Mouse (Mus musculus): ENCODE measurements around the gene Ptpre. TPM values are rescaled to one million over a fixed set of nuclear protein-coding genes. Genes with fewer than 3 reads are reported as not detected.
"Not testable (repeated sequence)": the region's sequence is repeated elsewhere in the genome, so short reads cannot be mapped to it uniquely, and the experiment has no call there.

Ptpre gene
- total and polyA plus RNA-seq, 2 experiments from 2014 or later, result 6.9 to 10.9 TPM

GRCm38 (mm10) chr7:135613380-135613779 is 76.1 kb downstream of the Ptpre start:
- H3K36me3 ChIP-seq (ENCODE audit: insufficient read depth), result no peaks in the 10 kb centered on the region
- TF ChIP-seq CTCF (IDR thresholded peaks at IDR 0.05; ENCODE audit: low read depth), result no peak
- H3K9me3 ChIP-seq (ENCODE audit: low read length), result no peaks in the 10 kb centered on the region
- H3K9ac ChIP-seq, result no peak overlapping the region
- H3K27me3 ChIP-seq (ENCODE audit: insufficient read depth, low read length), result no peaks in the 10 kb centered on the region
- peaks cover 3% of the 10 kb centered on the region; the same call in 1 of the 2 replicates for H3K4me1 ChIP-seq (ENCODE audit: insufficient read depth)
- ATAC-seq, result no peak
- no peak overlapping the region for H3K4me3 ChIP-seq (ENCODE audit: low read depth, low read length)
- H3K4me2 ChIP-seq (ENCODE audit: low read depth), result no peak overlapping the region
- H3K27ac ChIP-seq (ENCODE audit: low read depth, low read length), result no peak overlapping the region
- no peak for DNase-seq
- 90% methylated on average over 3 of the region's 3 CpGs for WGBS

DNA sequence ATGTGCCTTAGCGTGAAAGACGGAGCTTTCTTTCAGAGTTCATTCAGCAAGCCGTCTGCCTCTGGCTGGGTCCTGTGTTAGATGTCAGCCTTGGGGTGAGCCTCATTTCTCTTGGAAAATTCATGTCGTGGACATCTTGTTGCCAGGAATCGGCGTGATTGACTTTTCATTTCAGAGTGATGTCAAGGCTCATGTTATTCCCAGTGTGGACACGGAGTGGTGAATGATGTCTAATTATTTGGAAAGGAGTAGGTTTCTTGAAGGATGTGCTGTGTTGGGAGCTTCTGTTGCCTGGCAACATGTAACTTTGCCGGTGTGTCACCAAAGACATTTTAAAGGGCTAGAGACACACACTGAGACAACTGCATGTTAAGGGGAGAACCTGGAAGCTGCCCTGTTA is 77.6 kb downstream of the Ptpre start:
- Histone ChIP-seq H3K27me3 (ENCODE audit: insufficient read depth, low read length) (no peaks in the 10 kb centered on the region), H3K27ac (ENCODE audit: low read depth, low read length) (no peak overlapping the region), H3K4me1 (ENCODE audit: insufficient read depth) (peaks cover 6% of the 10 kb centered on the region; the same call in 1 of the 2 replicates), H3K9ac (no peak overlapping the region), H3K36me3 (ENCODE audit: insufficient read depth) (no peaks in the 10 kb centered on the region), H3K4me2 (ENCODE audit: low read depth) (no peak overlapping the region), H3K4me3 (ENCODE audit: low read depth, low read length) (no peak overlapping the region), H3K9me3 (ENCODE audit: low read length) (no peaks in the 10 kb centered on the region)
- DNase-seq, result peak; percentile 42
- 56% methylated on average over 8 of the region's 8 CpGs for WGBS
- no peak for TF ChIP-seq CTCF (IDR thresholded peaks at IDR 0.05; ENCODE audit: low read depth)
- peak; percentile 64 for ATAC-seq

GRCm38 (mm10) chr7:135616479-135616878 is 79.2 kb downstream of the Ptpre start:
- H3K4me3 ChIP-seq (ENCODE audit: low read depth, low read length); H3K4me2 ChIP-seq (ENCODE audit: low read depth); DNase-seq; H3K27ac ChIP-seq (ENCODE audit: low read depth, low read length); ATAC-seq; H3K36me3 ChIP-seq (ENCODE audit: insufficient read depth); H3K9me3 ChIP-seq (ENCODE audit: low read length); H3K4me1 ChIP-seq (ENCODE audit: insufficient read depth); H3K27me3 ChIP-seq (ENCODE audit: insufficient read depth, low read length); H3K9ac ChIP-seq: not testable (repeated sequence)

GRCm38 (mm10) chr7:135617776-135618175 is 80.5 kb downstream of the Ptpre start:
- no peak overlapping the region for H3K4me3 ChIP-seq (ENCODE audit: low read depth, low read length)
- no peaks in the 10 kb centered on the region for H3K27me3 ChIP-seq (ENCODE audit: insufficient read depth, low read length)
- H3K4me2 ChIP-seq (ENCODE audit: low read depth), result peak overlapping the region; percentile 18; the same call in 1 of the 2 replicates
- peak overlapping the region; percentile 11; the same call in 1 of the 2 replicates for H3K9ac ChIP-seq
- H3K36me3 ChIP-seq (ENCODE audit: insufficient read depth), result no peaks in the 10 kb centered on the region
- WGBS, result 23% methylated on average over 11 of the region's 11 CpGs
- peaks cover 6% of the 10 kb centered on the region; the same call in 1 of the 2 replicates for H3K4me1 ChIP-seq (ENCODE audit: insufficient read depth)
- H3K27ac ChIP-seq (ENCODE audit: low read depth, low read length), result peak overlapping the region; percentile 75
- TF ChIP-seq CTCF (IDR thresholded peaks at IDR 0.05; ENCODE audit: low read depth), result no peak
- ATAC-seq (peak; percentile 79), DNase-seq (peak; percentile 83)
- no peaks in the 10 kb centered on the region for H3K9me3 ChIP-seq (ENCODE audit: low read length)

GRCm38 (mm10) chr7:135621649-135622048 is 84.4 kb downstream of the Ptpre start:
- no peak for TF ChIP-seq CTCF (IDR thresholded peaks at IDR 0.05; ENCODE audit: low read depth)
- ATAC-seq, result no peak

DNA sequence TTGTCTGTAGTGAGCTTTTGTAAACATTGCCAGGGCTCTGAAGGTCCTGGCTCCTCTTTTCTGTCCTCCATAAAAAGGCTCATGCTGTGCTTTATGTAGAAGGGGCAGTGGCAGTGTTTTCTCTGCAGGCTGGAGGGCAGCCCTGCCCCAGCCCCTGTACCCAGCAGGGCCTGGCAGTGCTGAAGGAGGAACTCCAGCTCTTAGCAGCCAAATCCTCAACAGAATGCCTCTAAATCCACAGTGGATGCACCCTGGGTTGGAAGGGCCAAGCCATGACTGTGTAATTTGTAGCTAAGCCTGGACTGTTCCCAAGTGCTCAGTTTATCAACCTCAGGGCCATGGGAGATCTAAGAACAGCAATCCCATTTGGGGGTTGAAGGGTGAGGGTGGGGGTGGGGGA is 85.0 kb downstream of the Ptpre start:
- no peaks in the 10 kb centered on the region for H3K9me3 ChIP-seq (ENCODE audit: low read length)
- no peak for TF ChIP-seq CTCF (IDR thresholded peaks at IDR 0.05; ENCODE audit: low read depth)
- H3K27me3 ChIP-seq (ENCODE audit: insufficient read depth, low read length), result no peaks in the 10 kb centered on the region
- no peak for DNase-seq
- H3K4me1 ChIP-seq (ENCODE audit: insufficient read depth), result peaks cover 6% of the 10 kb centered on the region; the same call in 1 of the 2 replicates
- no peak overlapping the region for H3K9ac ChIP-seq
- no peak overlapping the region for H3K27ac ChIP-seq (ENCODE audit: low read depth, low read length)
- H3K4me2 ChIP-seq (ENCODE audit: low read depth), result no peak overlapping the region
- no peak overlapping the region for H3K4me3 ChIP-seq (ENCODE audit: low read depth, low read length)
- no peak for ATAC-seq
- no peaks in the 10 kb centered on the region for H3K36me3 ChIP-seq (ENCODE audit: insufficient read depth)

More at GRCm38 (mm10) chr7:135621649-135622048, 84.4 kb downstream of the Ptpre start:
- Histone ChIP-seq H3K4me3 (ENCODE audit: low read depth, low read length) (no peak overlapping the region), H3K36me3 (ENCODE audit: insufficient read depth) (no peaks in the 10 kb centered on the region), H3K27ac (ENCODE audit: low read depth, low read length) (no peak overlapping the region), H3K4me2 (ENCODE audit: low read depth) (no peak overlapping the region), H3K4me1 (ENCODE audit: insufficient read depth) (peaks cover 6% of the 10 kb centered on the region; the same call in 1 of the 2 replicates), H3K27me3 (ENCODE audit: insufficient read depth, low read length) (no peaks in the 10 kb centered on the region), H3K9me3 (ENCODE audit: low read length) (no peaks in the 10 kb centered on the region), H3K9ac (no peak overlapping the region)
- WGBS, result 56% methylated on average over 6 of the region's 6 CpGs
- no peak for DNase-seq

GRCm38 (mm10) chr7:135624854-135625253 is 87.6 kb downstream of the Ptpre start:
- TF ChIP-seq CTCF (IDR thresholded peaks at IDR 0.05; ENCODE audit: low read depth), result peak; percentile 69
- 78% methylated on average over 3 of the region's 3 CpGs for WGBS
- ATAC-seq, result no peak

More at GRCm38 (mm10) chr7:135624854-135625253, 87.6 kb downstream of the Ptpre start:
- H3K27ac ChIP-seq (ENCODE audit: low read depth, low read length), result no peak overlapping the region
- no peaks in the 10 kb centered on the region for H3K27me3 ChIP-seq (ENCODE audit: insufficient read depth, low read length)
- H3K4me1 ChIP-seq (ENCODE audit: insufficient read depth), result no peaks in the 10 kb centered on the region
- no peaks in the 10 kb centered on the region for H3K9me3 ChIP-seq (ENCODE audit: low read length)
- no peaks in the 10 kb centered on the region for H3K36me3 ChIP-seq (ENCODE audit: insufficient read depth)
- H3K4me2 ChIP-seq (ENCODE audit: low read depth), result no peak overlapping the region
- H3K9ac ChIP-seq, result no peak overlapping the region
- H3K4me3 ChIP-seq (ENCODE audit: low read depth, low read length), result no peak overlapping the region
- DNase-seq, result no peak
